Mouse (Mus musculus) gastrocnemius, postnatal 36 days (tissue): ENCODE measurements at regions not wholly inside any gene's neighbourhood (a gene's known extent, or its start where the extent isn't known, plus 50 kb on each side); places are given as distances from the start of the nearest gene placed in this dataset.

Source experiments
- DNase-seq, 2 experiments: peaks; one replicate each; pipeline ENCODE4 v3.0.0; 2022
- intact Hi-C: fragments of 180-260 bp; cut with DNase I; formaldehyde crosslinking; loops from one replicate; pipeline ENCODE4 v1.15.1; 2025

DNA sequence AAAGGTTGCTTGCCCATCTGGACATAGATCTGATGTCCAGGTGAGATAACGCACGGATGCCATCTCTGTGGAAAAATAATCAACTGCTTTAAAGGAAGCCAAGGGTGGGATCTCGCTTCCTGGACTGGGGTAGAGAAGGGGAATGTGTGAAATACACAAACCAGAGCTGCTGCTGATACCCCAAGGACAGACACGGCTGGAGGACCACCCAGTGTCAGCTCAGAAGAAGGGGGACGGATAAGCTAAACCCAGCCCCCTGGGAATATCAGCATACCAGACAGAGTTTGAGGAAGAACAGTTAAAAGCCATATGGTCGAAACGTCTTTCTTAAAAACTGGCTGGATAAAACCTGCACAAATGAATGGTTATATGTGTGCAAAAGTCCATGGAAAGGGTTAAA lies 202.8 kb upstream of the Klf3 start:
- intact Hi-C loops: no loop called here
- DNase-seq: no peak

DNA sequence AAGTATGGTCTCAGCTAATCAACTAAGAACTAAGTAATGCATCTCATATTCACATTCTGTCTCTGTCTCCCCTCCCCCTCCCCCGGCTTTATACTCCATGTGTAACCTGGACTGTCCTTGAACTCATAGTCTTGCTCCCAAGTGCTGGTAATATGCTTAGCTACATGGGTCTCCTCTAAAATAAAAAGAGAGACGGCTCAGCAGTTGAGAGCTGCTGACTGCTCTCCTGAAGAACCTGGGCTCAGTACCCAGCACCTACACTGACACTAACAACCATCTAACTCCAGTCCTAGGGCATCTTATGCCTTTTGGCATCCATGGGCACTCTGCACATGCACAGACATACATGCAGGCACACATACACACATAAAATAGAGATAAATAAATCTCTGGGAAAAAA lies 202.4 kb upstream of the Klf3 start:
- intact Hi-C loops: no loop called here
- DNase-seq: no peak

DNA sequence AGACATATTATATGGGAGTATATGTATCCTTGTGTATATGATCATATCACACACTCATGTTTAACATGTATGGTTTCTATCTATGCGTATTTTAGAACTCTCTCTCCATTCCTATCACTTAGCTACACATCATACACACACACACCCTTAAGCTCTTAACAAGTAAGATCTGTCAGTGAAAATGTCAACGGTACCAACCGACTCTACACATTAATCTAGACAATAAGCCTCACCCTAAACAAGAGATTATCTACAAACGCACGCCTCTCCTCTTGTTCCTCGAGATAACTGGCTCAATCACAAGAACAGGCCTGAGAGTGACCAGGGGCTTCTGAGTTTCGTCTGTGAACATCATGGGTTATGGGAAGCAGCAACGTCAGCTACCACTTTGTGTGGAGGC lies 201.9 kb upstream of the Klf3 start:
- intact Hi-C loops: no loop called here
- DNase-seq: no peak

DNA sequence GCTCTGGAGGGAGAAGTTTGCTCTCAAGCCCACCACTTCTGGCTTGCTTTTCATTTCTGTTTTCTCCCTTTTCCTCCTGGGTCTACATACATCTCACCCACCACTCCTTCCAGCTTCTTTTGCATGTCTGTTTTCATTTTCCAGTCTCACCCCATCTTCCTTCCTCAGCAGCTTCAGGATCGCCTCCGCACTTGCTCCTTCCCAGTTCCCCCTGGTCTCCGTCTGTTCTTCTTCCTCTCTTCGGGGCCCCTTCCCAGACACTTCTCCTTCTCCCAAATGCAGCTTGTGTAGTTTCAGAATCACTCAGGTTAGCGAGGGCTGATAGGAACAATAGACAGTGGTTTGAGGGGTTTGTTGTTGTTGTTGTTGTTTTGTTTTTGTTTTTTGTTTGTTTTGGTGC lies 201.4 kb upstream of the Klf3 start:
- intact Hi-C loops: no loop called here
- no peak for DNase-seq

DNA sequence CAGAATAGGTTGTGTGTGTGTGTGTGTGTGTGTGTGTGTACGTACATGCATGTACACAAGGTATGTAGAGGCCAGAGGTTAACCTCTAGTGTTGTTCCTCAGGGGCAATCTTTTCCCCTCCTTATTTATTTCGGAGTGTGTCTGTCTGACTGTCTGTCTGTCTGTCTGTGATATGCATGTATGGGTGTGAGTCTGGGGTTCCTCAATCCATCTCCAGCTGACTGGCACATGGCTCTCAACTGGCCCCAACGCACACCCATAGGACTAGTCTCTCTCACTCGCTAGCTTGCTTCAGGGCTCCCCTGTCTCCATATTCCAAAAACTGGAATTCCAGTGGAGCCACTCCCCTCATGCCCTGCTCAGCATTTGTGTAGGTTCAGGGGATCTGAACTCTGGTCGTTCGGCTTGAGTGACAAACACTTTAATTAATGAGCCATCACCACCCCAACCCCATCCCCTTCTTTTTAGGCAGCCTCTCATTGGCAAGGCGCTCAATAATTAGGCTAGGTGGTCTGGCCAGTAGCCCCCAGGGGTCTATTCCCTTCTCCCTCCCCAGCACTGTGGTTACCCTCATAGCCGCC lies 200.7 kb upstream of the Klf3 start:
- intact Hi-C loops: no loop called here
- no peak for DNase-seq

DNA sequence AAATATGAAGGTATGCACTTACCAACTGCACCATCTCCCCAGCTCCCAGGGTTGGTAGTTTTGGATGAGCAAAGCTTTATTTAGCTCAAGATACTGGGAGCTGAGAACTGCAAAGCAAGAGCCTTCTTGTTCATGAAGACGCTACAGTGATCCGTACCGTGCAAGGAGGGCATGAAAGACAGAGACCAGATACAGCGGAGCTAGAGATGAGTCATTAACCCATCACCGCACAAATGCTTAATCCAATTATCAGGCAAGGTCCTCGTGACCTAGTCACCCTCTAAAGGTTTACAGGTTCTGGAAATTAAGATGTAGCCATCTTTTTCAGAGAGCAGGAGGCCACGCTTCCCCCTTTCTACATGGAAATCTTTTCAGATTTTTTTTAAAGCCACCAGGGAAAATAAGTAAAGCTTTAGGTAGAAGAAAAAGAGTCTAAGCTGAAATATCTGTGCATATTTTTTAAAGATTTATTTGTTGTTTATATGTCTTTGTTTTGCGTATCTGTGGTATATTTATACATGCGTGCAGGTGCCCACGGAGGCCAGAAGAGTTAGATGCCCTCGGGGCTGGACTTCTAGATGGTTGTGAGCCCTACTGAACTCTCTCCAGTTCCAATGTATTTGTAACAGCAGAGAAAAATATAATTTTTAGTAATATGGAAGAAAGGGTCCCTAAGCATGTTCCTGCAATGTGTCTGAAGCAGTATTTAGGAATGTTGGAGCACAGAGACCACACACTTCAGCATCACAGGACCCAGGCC lies 200.0 kb upstream of the Klf3 start:
- DNase-seq: no peak
- intact Hi-C loops: no loop called here

DNA sequence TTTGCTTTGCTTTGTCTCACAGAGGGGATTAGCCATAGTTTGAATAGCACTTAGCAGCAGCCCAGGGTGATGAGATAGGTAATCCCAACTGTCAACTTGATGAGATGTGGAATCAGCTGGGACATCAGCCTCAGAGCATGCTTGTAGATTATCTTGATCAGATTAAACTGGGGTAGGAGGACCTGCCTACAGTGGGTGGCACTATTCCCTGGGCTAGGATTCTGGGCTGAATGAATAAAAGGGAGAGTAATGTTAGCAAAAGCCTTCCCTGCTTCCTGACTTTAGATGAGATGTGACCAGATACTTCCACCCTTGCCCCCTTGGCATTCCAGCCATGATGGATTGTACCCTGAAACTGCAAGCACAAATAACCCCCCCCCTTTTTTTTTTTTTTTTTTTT lies 198.0 kb upstream of the Klf3 start:
- intact Hi-C loops: no loop called here
- no peak for DNase-seq

DNA sequence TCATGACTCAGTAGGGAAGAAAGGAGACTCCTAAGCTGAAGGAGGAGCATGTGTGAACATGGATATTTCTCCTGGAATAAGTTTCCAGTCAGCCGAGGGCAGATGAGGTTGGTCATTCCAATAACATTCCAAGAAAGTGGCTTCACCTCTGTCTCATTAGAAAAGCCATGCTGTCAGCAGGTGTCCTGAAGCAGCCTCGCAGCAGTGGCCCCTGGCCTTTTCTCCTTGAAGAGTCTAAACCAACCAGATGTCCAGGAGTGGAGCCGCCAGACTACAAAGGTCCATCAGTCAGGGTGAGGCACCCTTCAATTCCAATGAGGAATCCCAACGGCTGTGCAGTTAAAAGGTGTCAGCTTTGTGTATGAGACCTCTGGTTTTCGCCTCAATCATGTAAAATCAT lies 197.2 kb upstream of the Klf3 start:
- no peak for DNase-seq
- intact Hi-C loops: no loop called here

DNA sequence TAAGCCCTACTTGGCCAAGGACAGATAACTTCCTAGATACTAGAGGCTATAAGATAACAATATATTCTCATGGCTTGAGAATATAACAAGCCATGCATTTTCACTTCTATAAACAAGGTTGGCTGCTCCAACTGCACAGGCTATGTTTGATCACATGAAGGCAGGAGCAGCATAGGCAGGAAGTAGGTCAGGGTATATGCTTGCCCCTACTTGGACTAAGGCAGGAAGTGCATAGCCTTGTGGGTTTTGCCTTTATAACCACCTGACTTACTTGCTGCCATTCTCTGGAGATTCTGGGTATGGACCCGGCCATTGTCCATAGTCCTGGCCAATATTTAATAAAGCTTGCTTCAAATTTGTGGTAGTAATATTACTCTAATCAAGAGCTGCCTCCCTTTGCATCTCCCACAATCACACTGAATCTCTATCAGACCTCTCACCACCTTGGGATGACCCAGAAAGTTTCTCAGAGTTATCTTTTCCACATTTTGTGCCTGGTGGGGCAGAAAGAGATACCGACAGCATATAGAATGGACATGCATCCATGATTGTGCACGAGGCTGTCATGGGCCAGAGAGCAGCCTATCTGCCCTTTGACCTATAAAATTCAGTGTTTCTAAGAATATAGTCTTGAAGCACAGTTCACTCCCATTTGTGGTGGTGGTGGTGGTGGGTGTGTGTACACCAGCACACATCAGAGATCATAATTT lies 193.7 kb upstream of the Klf3 start:
- intact Hi-C loops: no loop called here

DNA sequence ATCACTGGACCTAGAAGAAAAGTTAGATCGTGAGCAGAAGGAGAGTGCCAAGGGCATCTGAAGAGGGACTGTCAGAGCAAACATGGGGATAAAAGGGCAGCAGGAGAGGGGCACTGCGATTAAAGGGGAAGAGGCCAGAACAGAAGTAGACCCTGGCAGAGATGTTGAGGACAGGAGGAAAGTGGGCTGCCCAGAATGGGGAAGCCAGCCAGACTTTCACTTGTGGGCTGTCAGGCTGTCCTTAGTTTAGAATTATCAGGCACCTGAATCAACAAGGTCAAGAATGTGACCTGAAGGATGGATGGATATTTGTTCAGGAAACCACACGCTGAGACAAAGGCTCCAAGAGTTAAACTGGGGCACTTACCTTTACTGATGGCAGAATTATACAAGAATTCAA lies 193.0 kb upstream of the Klf3 start:
- DNase-seq: no peak
- intact Hi-C loops: no loop called here

More for the DNA sequence above, 193.7 kb upstream of the Klf3 start:
- DNase-seq: no peak

DNA sequence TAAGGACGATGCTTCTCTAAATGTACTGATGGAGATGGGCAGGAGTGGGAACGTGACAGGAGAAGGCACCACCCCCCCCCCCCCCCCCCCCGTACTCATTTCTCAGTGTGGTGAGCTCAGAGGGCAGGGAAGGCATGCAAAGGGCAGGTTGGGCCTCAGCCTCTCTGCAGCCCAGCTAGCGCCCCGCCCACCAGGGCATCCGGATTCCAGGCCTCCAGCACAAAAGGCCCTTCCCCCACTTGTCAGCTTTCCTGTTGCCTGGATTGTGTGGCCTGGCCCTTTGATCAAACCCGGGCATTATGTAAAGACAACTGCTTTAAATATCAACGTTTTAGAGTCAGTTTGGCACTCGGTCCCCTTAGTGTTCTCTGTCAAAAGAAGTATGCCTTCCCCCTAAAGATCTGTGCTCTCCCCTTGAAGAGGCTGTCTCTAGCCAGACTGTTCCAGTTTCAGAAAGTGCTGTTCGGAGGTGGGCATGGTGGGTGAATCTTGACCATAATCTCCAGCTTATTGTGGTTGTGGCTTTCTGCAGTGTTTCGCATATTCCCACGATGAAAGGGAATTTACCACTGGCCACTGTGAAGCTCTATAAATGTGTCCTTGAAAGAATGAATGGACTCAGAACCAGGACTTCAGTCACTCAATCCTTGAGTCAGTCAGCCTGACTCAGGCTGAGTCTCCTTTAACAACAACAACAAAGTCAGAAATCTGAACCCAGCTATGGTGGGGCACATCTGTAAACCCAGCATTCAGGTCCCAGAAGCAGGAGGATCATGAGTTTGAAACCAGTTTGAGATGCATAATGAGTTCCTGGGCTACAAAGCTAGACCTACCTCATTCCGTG lies 192.4 kb upstream of the Klf3 start:
- intact Hi-C loops: no loop called here
- DNase-seq: peak in 1 of 2 experiments; percentile 58

DNA sequence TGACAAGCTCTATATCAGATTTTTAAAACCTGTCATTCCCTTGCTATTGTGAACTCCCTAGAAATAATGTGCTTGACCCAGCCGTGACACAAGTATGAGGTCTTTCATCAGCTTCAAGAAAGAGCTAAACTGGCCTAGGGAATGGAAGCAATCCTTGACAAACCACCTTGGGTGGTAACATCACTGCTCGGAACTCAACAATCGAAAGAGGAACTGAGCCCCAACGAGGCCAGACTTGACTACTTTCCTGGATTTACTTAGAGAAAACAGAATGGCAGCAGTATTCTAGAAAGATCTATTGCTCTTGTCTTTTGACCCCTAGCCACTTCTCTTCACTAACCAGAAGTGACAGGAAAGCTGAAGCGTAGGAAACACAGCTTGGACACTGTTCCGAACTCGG lies 191.2 kb upstream of the Klf3 start:
- DNase-seq: no peak
- intact Hi-C loops: no loop called here

DNA sequence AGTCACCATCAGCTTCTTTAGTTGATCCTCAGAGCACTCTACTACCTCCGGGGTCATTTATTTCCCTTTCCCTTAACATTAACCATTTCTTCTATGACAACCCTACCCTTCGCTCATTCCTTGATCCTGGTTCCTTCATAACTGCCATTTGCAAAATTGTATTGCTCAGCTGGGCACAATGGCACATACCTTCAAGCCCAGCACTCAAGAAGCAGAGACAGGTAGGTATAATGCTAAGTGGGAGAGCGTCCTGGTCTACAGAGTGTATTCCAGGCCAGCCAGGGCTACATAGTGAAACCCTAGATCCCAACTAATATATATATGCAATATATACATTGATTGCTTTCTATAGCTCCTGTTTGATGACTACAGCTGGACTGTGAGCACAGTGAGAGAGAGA lies 189.5 kb upstream of the Klf3 start:
- no peak for DNase-seq
- intact Hi-C loops: no loop called here

DNA sequence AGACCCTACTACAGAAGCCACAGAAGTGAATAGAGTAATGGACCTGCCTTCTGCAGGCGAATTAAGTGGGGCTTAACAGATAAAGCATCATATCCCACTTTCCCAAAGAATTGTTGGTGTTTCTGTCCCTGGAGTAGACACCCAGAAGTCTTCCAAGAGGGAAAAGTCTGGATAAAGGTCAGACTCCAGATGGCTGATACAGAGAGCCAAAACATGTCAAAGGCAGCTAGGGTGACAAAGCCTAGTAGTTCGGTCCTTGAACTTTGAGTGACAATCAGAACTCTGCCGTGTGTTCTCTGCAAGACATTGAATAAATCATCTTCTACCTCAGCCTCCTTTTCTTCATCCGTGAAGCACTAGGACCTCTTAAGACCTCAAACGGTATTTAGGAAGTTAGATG lies 185.1 kb upstream of the Klf3 start:
- intact Hi-C loops: no loop called here
- no peak for DNase-seq

DNA sequence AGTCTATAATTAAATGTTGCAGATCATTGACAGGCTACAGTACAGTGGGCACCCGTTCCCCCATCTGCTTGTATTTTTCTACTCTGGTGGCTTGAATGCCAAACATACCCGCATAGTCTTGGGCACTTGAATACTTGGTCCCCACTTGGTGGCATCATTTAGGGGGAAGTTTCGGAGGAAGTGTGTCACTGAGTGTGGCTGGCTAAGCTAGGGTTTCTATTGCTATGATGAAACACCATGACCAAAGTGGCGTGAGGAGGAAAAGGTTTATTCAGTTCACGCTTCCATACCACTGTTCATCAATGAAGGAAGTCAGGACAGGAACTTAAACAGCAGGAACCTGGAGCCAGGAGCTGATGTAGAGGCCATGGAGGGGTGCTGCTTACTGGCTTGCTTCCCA lies 183.4 kb upstream of the Klf3 start:
- intact Hi-C loops: no loop called here
- DNase-seq: no peak

DNA sequence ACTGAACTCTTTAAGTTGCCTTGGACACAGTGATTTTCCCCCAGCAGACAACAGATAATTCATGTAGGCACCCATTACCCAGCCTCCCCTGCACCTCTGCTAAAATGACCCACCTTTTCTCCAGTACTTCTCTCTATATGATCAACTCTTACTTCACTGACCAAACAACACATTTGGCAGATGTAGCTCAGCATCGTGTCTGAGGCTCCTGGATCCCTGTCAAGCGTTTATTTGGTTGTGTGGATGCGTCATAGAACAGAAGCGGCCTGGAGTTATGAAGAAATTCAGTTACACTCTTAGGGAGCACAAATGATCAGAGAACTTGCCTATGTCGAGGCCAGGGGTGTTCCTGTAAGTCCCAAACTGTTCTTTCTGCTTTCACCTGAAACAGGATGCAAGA lies 182.5 kb upstream of the Klf3 start:
- intact Hi-C loops: no loop called here
- DNase-seq: no peak

DNA sequence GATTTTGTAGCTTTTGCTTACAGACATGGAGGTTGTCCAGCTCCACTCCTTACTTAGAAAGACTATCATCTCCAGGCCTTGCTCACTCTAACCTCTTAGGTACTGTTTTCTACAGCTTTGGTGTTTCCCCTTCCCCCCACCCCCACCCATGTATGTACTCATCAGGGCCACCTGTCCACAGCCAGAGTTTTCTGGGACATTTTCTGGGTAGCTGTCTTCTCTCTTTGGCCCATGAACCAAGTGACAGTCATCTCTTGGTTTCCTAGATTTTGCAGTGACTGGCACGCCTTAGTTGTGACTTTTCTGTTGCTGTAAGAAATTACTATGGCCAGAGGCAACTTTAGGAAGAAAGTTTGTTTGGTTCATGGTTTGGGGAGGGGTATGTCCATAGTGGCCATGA lies 181.8 kb upstream of the Klf3 start:
- no peak for DNase-seq

DNA sequence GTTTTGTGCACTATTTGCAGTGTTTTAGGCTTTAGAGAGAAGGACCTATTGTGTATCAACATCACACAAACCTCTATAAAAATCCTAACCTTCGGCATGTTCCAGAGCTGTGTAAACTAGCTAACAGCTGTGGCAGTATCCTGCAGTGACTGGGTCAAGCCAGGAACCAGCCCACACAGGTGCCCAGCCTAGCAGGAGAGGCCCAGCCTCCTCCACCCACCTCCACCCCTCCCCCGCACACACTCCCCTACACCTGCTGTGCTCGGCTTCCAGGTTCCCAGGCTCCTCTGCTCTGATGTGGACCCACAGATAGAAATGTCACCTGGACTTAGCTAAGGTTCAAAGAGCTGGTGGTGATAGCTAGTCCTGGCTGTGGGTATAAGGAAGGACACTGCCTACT lies 179.5 kb upstream of the Klf3 start:
- intact Hi-C loops: no loop called here

More for the DNA sequence above, 181.8 kb upstream of the Klf3 start:
- intact Hi-C loops: no loop called here

DNA sequence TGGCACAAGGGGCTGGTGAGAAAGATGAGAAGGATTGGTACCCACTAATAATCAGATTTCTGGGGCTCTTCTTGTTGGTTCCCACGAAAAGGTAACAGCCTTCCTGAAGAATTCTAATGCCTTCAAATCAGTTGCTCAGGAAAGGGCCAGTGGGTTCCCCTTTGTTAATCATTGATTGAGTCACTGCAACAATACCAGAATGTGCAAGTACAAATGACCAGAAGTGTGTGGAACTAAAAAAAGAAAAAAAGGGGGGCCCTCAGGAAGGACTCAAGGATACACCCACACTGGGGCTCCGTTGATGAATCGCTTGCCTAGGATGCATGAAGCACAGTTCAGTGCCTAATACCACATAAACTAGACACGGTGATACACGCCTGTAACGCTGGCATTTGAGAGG lies 179.0 kb upstream of the Klf3 start:
- no peak for DNase-seq
- intact Hi-C loops: no loop called here

More for the DNA sequence above, 179.5 kb upstream of the Klf3 start:
- DNase-seq: no peak

DNA sequence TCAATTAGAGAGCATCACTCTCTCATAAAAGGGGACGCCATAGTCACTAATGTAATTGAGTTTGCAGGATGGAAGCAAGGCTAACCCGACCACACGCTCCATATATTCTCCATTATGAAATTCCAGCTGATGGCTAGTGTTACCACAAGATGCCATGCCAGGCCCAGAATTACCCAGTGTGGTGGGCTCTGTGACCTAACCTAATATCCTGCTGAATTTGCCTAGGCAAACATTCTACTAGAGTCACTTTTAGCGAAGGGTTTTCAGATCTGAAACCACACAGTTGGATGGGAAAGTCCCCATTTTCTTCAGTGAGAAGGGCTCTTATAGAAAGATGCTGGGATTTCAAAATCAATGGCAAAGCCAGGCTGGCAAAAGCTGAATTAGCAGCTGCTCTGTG lies 177.8 kb upstream of the Klf3 start:
- intact Hi-C loops: no loop called here
- no peak for DNase-seq

DNA sequence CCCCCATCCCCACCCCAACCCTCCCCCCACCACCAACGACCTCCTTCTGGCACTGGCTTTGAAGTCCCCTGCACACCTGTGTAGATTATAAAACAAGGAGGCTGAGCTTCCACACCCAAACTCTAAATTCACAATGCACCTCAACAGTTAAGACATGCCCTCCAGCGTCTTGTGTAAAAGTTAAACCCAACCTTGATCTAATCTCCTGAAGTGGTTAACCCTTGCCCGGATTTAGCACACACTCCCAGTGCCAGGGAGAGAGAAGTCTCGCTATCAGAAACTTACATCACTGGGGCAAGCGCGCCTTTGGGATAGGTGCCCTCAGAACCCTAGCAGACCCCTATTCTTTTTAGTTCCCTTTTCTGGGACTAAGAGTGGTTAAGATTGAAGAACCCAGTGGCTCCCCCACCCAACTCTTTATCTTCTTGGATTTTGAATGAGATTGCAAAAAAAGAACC lies 177.3 kb upstream of the Klf3 start:
- DNase-seq: no peak
- intact Hi-C loops: no loop called here
